Mouse (Mus musculus) erythroblast, embryonic 14.5 days (primary cell): ENCODE measurements around the gene Rbfox2.

Experiments
- GATA1 ChIP-seq: IDR thresholded peaks from 2 replicates; pipeline ENCODE4 v1.6.1; 2012; ENCODE audit warnings: low read length, inconsistent platforms, mixed read lengths
- TAL1 ChIP-seq: IDR thresholded peaks from 3 replicates; pipeline ENCODE4 v1.6.1; 2012; ENCODE audit warnings: low read length, inconsistent platforms, mixed read lengths

DNA sequence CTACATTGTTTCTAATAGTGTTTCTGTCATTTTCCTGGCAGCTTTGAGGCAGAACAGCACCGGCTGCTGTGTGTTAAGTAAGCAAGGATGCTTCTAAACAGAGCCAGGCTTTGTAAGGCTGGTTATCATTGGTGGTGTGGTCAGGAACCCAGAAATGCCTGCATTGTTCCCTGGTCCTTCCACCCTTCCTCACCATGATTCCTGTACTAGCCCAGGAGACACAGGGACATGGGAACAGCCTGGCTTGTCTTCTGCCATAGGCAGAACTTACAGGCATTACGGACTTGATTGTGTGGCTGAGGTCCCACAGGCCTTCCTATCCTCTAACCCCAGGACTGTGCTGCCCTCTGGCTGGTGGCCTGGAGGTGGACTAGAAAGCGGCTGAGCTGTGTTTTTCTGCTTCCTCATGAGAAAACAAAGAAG is 238.4 kb downstream of the Rbfox2 start:
- no peak for TF ChIP-seq GATA1
- no peak for TF ChIP-seq TAL1
